Mouse (Mus musculus): Measurements from ENCODE around the gene 4932438H23Rik. TPM values are rescaled to one million over a fixed set of nuclear protein-coding genes. Genes with fewer than 3 reads are reported as not detected.

Gene 4932438H23Rik
- polyA plus RNA-seq, 1 experiment from 2014 or later: 0.27 TPM

- H3K27ac ChIP-seq: no peak overlapping the region
- H3K4me2 ChIP-seq (replicated peaks): no peak overlapping the region
- WGBS: 92% methylated on average over 1 of the region's 1 CpGs
- H3K4me1 ChIP-seq: no peaks in the 10 kb centered on the region
- no peaks in the 10 kb centered on the region for H3K36me3 ChIP-seq
- no peak for ATAC-seq (ENCODE audit: low FRiP score, low read depth)
- peaks cover 23% of the 10 kb centered on the region for H3K27me3 ChIP-seq (replicated peaks)
- H3K9ac ChIP-seq: no peak overlapping the region
- H3K9me3 ChIP-seq: no peaks in the 10 kb centered on the region
- no peak overlapping the region for H3K4me3 ChIP-seq
These were observed 28.9 kb upstream of the 4932438H23Rik start for GRCm38 (mm10) chr16:91123821-91124220.

DNA sequence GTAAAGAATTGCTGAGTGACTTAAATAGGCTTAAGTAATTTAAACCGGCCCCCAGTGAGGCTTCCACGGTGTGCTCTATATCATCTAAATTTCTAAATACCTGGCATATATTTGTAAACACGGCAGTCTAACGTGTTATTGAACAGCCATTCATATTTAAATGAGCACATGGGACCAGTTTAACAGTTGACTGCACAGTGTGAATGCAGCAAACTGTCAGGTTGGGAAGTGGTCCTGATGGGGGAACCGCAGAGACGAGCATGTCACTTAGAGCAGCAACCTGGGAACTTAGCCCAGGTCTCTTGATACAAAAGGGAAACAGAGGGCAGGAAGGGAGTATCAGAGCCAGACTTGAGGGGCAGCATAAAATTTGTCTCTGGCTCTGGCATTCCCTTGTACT is 25.0 kb upstream of the 4932438H23Rik start:
- H3K9me3 ChIP-seq: no peaks in the 10 kb centered on the region
- ATAC-seq (ENCODE audit: low FRiP score, low read depth): no peak
- no peak overlapping the region for H3K4me2 ChIP-seq (replicated peaks)
- no peak overlapping the region for H3K27ac ChIP-seq
- 46% methylated on average over 6 of the region's 6 CpGs for WGBS
- H3K27me3 ChIP-seq (replicated peaks): peaks cover 13% of the 10 kb centered on the region; the same call in 1 of the 2 replicates
- H3K36me3 ChIP-seq: no peaks in the 10 kb centered on the region
- no peak overlapping the region for H3K9ac ChIP-seq
- no peak overlapping the region for H3K4me3 ChIP-seq
- no peaks in the 10 kb centered on the region for H3K4me1 ChIP-seq

DNA sequence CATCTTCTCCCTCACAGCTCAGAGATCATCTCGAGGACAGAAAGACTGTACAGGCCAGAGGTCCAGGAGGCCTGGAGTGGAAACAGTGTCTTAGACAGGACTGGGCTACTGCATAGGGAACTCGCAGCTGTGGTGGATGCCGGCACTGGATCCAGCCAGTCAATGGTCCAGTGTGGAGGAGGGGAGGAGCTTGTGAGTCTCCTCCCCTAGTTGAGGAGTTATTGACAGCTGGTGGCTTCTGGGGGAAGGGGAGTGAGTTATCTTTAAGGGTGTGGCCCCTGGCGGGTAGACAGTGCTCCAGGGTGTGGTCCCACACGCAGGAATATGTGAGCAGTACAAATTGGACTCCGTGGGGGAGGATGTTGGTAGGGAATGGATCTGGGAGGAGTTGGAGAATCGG is 21.8 kb upstream of the 4932438H23Rik start:
- WGBS: 74% methylated on average over 7 of the region's 7 CpGs
- H3K4me3 ChIP-seq: no peak overlapping the region
- H3K27me3 ChIP-seq (replicated peaks): peaks cover 17% of the 10 kb centered on the region; the same call in 1 of the 2 replicates
- ATAC-seq (ENCODE audit: low FRiP score, low read depth): no peak
- no peaks in the 10 kb centered on the region for H3K4me1 ChIP-seq
- H3K36me3 ChIP-seq: no peaks in the 10 kb centered on the region
- H3K27ac ChIP-seq: no peak overlapping the region
- H3K4me2 ChIP-seq (replicated peaks): no peak overlapping the region
- no peaks in the 10 kb centered on the region for H3K9me3 ChIP-seq
- no peak overlapping the region for H3K9ac ChIP-seq

DNA sequence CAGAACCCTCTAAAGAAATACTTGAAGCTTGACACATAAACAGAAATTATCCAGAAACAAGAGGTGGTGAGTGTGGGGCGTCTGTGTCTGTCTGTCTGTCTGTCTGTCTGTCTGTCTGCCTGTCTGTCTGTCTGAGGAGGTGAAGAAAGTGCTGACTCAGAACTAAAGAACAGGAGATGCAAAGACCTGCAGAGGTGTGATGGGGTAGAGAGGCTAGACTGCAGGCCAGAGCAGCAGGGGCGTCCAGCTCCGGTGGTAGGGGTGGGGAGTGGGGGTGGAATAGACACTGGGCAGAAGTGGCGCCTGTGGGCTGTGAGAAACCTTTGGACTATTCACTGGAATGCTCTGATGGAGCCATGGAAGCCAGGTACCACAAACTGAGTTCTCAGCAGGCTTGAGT is 21.1 kb upstream of the 4932438H23Rik start:
- ATAC-seq (ENCODE audit: low FRiP score, low read depth): no peak
- H3K4me2 ChIP-seq (replicated peaks): no peak overlapping the region
- no peaks in the 10 kb centered on the region for H3K4me1 ChIP-seq
- no peak overlapping the region for H3K27ac ChIP-seq
- no peaks in the 10 kb centered on the region for H3K36me3 ChIP-seq
- H3K27me3 ChIP-seq (replicated peaks): peaks cover 15% of the 10 kb centered on the region
- H3K4me3 ChIP-seq: no peak overlapping the region
- no peak overlapping the region for H3K9ac ChIP-seq
- H3K9me3 ChIP-seq: no peaks in the 10 kb centered on the region
- 90% methylated on average over 4 of the region's 4 CpGs for WGBS

- Histone ChIP-seq H3K27me3 (replicated peaks) (peaks cover 16% of the 10 kb centered on the region), H3K4me2 (replicated peaks) (no peak overlapping the region), H3K4me3 (no peak overlapping the region), H3K9ac (no peak overlapping the region), H3K27ac (no peak overlapping the region), H3K36me3 (no peaks in the 10 kb centered on the region), H3K9me3 (no peaks in the 10 kb centered on the region), H3K4me1 (no peaks in the 10 kb centered on the region)
- no peak for ATAC-seq (ENCODE audit: low FRiP score, low read depth)
- 62% methylated on average over 11 of the region's 11 CpGs for WGBS
These were observed 16.1 kb upstream of the 4932438H23Rik start for GRCm38 (mm10) chr16:91110999-91111535.

DNA sequence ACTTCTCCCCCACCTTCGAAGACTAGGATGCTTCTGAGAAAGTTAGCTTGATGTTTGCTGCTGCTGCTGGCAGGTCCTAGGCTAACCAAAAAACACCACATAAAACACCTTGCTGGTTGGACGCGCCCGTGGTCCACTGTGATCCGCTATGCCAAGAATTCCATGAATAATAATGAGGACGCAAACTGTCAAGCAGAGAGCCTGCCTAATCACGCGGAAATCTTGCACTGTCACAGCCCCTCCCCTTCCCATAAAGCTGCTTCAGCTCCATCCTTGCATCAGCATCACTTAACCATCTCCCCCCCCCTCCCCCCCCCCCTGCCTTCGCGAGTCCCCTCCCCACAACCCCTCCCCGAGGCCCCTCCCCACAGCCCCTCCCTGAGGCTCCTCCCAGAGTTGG is 12.7 kb upstream of the 4932438H23Rik start:
- H3K4me2 ChIP-seq (replicated peaks): no peak overlapping the region
- no peak overlapping the region for H3K9ac ChIP-seq
- ATAC-seq (ENCODE audit: low FRiP score, low read depth): no peak
- no peaks in the 10 kb centered on the region for H3K4me1 ChIP-seq
- H3K27me3 ChIP-seq (replicated peaks): peaks cover 25% of the 10 kb centered on the region
- H3K27ac ChIP-seq: no peak overlapping the region
- no peak overlapping the region for H3K4me3 ChIP-seq
- no peaks in the 10 kb centered on the region for H3K9me3 ChIP-seq
- 58% methylated on average over 9 of the region's 11 CpGs for WGBS
- H3K36me3 ChIP-seq: no peaks in the 10 kb centered on the region

GRCm38 (mm10) chr16:91105481-91106051 is 10.6 kb upstream of the 4932438H23Rik start:
- WGBS: 54% methylated on average over 13 of the region's 13 CpGs
- no peak overlapping the region for H3K4me3 ChIP-seq
- H3K9me3 ChIP-seq: no peaks in the 10 kb centered on the region
- ATAC-seq (ENCODE audit: low FRiP score, low read depth): no peak
- no peaks in the 10 kb centered on the region for H3K4me1 ChIP-seq
- H3K27me3 ChIP-seq (replicated peaks): peaks cover 19% of the 10 kb centered on the region
- no peak overlapping the region for H3K27ac ChIP-seq
- no peak overlapping the region for H3K9ac ChIP-seq
- H3K36me3 ChIP-seq: no peaks in the 10 kb centered on the region
- H3K4me2 ChIP-seq (replicated peaks): no peak overlapping the region

GRCm38 (mm10) chr16:91104821-91105480 is 10.0 kb upstream of the 4932438H23Rik start:
- H3K9me3 ChIP-seq: no peaks in the 10 kb centered on the region
- no peaks in the 10 kb centered on the region for H3K4me1 ChIP-seq
- no peaks in the 10 kb centered on the region for H3K36me3 ChIP-seq
- peaks cover 19% of the 10 kb centered on the region for H3K27me3 ChIP-seq (replicated peaks)
- H3K4me2 ChIP-seq (replicated peaks): no peak overlapping the region
- H3K9ac ChIP-seq: no peak overlapping the region
- no peak overlapping the region for H3K4me3 ChIP-seq
- ATAC-seq (ENCODE audit: low FRiP score, low read depth): no peak
- 47% methylated on average over 10 of the region's 10 CpGs for WGBS
- H3K27ac ChIP-seq: no peak overlapping the region

DNA sequence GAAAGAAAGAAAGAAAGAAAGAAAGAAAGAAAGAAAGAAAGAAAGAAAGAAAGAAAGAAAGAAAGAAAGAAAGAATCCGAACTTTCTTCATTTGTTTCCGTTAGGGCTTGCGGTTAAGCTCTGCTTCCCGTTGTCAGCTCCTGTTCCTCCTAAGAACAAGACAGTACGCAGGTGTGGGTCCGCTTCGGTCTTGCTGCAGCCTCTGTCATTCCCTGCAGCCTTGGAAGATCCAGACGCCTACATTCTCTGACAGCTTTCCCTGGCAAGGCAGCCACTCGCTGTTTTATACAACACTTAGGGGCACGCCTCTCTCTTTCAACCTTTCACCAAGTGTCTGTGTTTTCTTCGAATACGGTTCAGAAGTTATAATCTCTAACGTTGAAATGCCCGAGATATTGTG is 8.5 kb upstream of the 4932438H23Rik start:
- Histone ChIP-seq H3K4me2 (replicated peaks) (no peak overlapping the region), H3K4me3 (no peak overlapping the region), H3K9ac (no peak overlapping the region), H3K9me3 (no peaks in the 10 kb centered on the region), H3K4me1 (peaks cover 3% of the 10 kb centered on the region; the same call in 1 of the 2 replicates), H3K36me3 (no peaks in the 10 kb centered on the region), H3K27ac (no peak overlapping the region), H3K27me3 (replicated peaks) (peaks cover 24% of the 10 kb centered on the region)
- WGBS: 80% methylated on average over 14 of the region's 14 CpGs
- ATAC-seq (ENCODE audit: low FRiP score, low read depth): no peak

GRCm38 (mm10) chr16:91100484-91100883 is 5.6 kb upstream of the 4932438H23Rik start:
- H3K27ac ChIP-seq: no peak overlapping the region
- peaks cover 3% of the 10 kb centered on the region; the same call in 1 of the 2 replicates for H3K4me1 ChIP-seq
- ATAC-seq (ENCODE audit: low FRiP score, low read depth): no peak
- H3K4me3 ChIP-seq: no peak overlapping the region
- H3K4me2 ChIP-seq (replicated peaks): no peak overlapping the region
- no peaks in the 10 kb centered on the region for H3K36me3 ChIP-seq
- no peaks in the 10 kb centered on the region for H3K9me3 ChIP-seq
- H3K27me3 ChIP-seq (replicated peaks): peaks cover 18% of the 10 kb centered on the region
- WGBS: 72% methylated on average over 2 of the region's 2 CpGs
- H3K9ac ChIP-seq: no peak overlapping the region

- peak; percentile 80 for ATAC-seq (ENCODE audit: low FRiP score, low read depth)
- Histone ChIP-seq H3K4me1 (peaks cover 3% of the 10 kb centered on the region; the same call in 1 of the 2 replicates), H3K36me3 (no peaks in the 10 kb centered on the region), H3K4me3 (no peak overlapping the region), H3K27me3 (replicated peaks) (peaks cover 18% of the 10 kb centered on the region), H3K9ac (no peak overlapping the region), H3K4me2 (replicated peaks) (peak overlapping the region; percentile 18), H3K9me3 (no peaks in the 10 kb centered on the region), H3K27ac (no peak overlapping the region)
- WGBS: 51% methylated on average over 16 of the region's 16 CpGs
These were observed 4.6 kb upstream of the 4932438H23Rik start for GRCm38 (mm10) chr16:91099444-91100065.

DNA sequence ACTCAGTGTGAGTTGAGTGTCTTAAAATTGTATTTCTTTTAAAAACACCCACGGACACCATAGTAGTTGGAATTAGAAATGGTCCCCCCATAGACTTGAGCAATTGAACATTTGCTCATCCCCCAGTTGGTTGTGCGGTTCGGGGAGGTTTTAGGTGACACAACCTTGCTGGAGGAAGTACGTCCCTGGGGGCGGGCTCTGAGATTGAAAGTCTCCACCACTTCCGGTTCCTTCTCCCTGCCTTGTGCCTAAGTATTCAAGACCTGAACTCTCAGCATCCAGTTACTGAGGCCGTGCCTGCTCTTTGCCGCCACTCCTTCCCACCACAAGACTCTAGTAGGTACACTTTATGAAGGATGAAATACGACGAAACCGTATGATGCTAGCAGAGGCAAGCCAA is 2.9 kb upstream of the 4932438H23Rik start:
- Histone ChIP-seq H3K9ac (no peak overlapping the region), H3K27ac (no peak overlapping the region), H3K36me3 (no peaks in the 10 kb centered on the region), H3K27me3 (replicated peaks) (0 out of 2 replicates have a peak, but pooled peaks cover 5% of the 10 kb centered on the region), H3K9me3 (no peaks in the 10 kb centered on the region), H3K4me2 (replicated peaks) (no peak overlapping the region), H3K4me1 (peaks cover 3% of the 10 kb centered on the region; the same call in 1 of the 2 replicates), H3K4me3 (no peak overlapping the region)
- no peak for ATAC-seq (ENCODE audit: low FRiP score, low read depth)
- 91% methylated on average over 11 of the region's 11 CpGs for WGBS

All from neural tube, embryonic 12.5 days (tissue).